Mouse (Mus musculus): ENCODE measurements around the gene C1ra.
"Not testable (repeated sequence)": the region's sequence is repeated elsewhere in the genome, so short reads cannot be mapped to it uniquely, and the experiment has no call there.

DNA sequence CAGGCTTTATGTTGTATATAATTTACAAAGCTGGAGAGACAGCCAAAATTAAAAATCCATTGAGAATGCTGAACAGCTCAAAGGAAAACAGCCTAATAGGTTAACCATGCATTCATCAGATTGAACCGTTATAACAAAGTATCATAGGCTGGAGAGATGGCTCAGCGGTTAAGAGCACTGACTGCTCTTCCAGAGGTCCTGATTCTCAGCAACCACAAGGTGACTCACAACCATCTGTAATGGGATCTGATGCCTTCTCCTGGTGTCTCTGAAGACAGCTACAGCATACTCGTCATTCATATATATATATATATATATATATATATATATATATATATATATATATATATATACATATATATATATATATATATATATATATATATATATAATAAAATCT is 28.4 kb upstream of the C1ra start:
- TF ChIP-seq CTCF (conservative IDR thresholded peaks at IDR 0.05; ENCODE audit: low read length); POU5F1 (IDR thresholded peaks at IDR 0.05; ENCODE audit: borderline replicate concordance, low read length): not testable (repeated sequence)
